Mouse (Mus musculus) urinary bladder, adult 2 months (tissue): ENCODE data around the gene Lrrc8c. TPM values are rescaled to one million over a fixed set of nuclear protein-coding genes. Genes with fewer than 3 reads are reported as not detected.
A peak's percentile ranks its signal among the peaks of the same experiment; 100 is the strongest.
"Not testable (repeated sequence)": the region's sequence is repeated elsewhere in the genome, so short reads cannot be mapped to it uniquely, and the experiment has no call there.

Experiments used
- DNase-seq: peaks from one replicate; pipeline ENCODE4 v3.0.0; 2022; ENCODE audit warnings: low spot score
- polyA plus RNA-seq: library from polyadenylated mRNA; depleted of rRNA; stranded (reverse); fragments of >200 nt; gene quantifications from 2 replicates; pipeline ENCODE4 v1.2.3, GENCODE M21; 2012; rRNA removed

Lrrc8c gene
- polyA plus RNA-seq, 1 experiment: 7.1 TPM

- not testable (repeated sequence) for DNase-seq
Observed at GRCm38 (mm10) chr5:105638266-105638665, 119.1 kb downstream of the Lrrc8c start.

DNA sequence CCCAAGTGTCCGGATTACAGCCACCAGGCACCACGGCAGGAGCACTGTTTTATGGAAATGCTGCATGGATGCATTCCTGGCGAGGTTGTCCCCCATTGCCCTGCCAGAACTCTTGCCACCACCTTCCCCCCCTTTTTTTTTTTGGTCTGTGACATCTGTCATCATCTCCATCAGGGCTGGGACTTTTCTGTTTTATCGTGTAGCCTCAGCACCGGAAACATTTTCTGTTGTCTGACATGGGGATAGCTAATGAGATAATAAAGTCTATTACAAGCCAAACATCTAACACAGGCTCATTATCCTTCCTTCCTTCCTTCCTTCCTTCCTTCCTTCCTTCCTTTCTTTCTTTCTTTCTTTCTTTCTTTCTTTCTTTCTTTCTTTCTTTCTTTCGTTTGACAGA is 119.7 kb downstream of the Lrrc8c start:
- no peak for DNase-seq

- no peak for DNase-seq
Observed at GRCm38 (mm10) chr5:105639363-105639762, 120.2 kb downstream of the Lrrc8c start.

GRCm38 (mm10) chr5:105642517-105642916 is 123.3 kb downstream of the Lrrc8c start:
- DNase-seq: no peak

DNA sequence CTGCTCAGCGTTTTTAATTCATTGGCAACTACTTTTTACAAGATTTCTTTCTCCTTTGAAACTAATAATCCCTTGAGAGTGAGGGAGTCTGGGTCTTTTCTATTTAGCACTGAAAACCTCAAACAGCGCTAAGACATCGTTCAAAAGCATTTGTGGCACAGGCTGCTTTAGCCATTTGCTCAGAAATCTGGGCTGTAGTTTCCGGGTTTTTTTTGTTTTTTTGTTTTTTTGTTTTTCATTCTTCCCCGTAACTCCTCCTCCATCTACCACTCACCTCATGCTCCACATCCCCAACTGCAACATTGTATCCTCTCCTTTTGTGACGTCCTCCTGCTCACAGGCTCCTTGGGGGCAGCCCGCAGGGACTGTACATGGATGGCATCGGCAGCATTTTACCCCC is 124.1 kb downstream of the Lrrc8c start:
- no peak for DNase-seq

GRCm38 (mm10) chr5:105644195-105644594 is 125.0 kb downstream of the Lrrc8c start:
- DNase-seq: no peak

GRCm38 (mm10) chr5:105647094-105647493 is 127.9 kb downstream of the Lrrc8c start:
- no peak for DNase-seq

DNA sequence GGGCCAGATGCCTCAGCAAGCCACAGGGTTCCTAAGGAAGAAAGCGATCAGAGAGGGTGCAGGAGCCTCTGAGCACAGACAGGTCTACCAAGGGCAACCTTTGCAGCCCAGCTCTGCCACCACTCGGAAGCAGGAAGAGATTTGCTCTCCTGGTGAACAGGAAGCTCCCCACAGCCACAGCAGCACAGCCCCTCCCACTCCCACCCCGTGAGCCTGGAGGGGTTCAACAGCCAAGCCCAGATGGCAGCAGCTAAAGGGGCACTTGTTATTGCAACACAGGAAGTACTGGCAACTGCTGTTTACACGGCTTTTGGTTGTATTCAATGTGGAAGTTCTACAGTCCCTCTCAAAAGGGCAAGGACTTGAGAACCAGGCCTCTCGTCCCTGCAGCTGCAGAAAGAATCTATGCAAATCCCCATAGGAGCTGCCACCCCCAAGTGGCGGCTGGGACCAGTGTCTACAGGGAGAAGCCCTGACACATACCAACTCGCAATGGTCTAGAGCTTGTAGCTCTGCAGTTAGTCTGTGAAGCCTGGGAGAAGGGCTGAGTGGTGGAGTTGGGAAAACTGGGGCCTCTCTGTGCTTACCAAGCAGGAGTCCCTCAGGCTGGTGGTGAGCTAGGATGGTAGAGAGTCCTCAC is 129.6 kb downstream of the Lrrc8c start:
- no peak for DNase-seq

GRCm38 (mm10) chr5:105649514-105650001 is 130.4 kb downstream of the Lrrc8c start:
- DNase-seq: no peak

- DNase-seq: no peak
Observed at GRCm38 (mm10) chr5:105650728-105651479, 131.7 kb downstream of the Lrrc8c start.

DNA sequence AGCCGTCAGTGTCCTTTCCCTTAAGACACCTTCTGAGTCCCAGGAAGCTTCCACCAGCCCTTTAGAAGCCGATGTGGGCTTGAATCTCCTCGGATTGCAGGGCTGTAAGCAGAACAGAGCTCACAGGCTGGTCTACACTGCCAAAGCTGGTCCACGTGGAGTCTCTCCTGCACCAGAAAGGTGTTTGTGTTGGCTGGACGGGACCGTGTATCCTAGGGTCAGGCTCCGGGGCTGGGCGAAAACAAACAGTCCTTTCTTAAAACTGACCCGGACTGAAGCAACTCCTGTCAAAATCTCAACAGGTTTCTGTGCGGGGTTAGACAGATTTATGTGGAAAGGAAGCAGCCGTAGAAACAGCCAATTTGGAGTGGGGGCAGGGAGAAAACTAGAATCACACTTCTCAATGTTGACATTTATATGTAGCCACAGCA is 132.4 kb downstream of the Lrrc8c start:
- DNase-seq: no peak

DNA sequence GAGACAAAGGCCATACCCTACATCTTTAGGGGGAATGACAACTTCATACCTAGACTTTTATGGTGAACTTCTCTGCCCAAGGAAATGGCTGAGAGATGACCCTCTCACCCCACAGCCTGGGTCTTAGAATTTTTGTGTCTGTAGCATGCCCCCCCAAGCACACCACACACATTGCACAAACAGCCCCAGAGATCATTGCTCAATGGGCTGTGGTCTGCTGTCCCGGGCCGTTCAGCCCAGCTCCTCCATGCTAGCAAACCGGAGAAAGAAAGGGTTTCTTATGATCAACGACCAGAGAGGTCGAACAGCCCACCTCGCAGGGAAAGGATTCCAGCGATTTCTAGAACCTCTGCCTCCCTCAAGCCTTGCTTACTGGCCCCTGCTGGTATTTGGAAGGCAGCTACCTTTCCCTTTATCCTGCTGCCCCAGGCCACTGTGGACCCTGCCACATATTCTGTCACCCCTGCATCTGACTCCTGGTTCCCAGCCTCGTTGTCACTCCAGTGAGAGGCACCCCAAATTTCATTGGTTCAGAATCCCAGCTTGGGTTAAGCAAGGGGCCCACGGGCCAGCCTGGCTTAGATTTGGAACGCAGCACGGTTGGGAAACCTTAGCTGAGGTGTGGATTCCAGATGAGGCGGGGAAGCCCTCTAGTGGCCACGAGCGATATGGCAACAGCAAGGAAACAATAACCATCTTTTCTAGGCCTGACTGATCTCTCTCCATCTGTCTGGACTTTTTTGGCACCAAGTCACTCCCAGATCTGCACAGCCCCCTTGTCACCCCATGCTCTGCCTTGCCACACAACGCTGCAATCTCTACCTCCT is 135.3 kb downstream of the Lrrc8c start:
- peak; percentile 58 for DNase-seq

DNA sequence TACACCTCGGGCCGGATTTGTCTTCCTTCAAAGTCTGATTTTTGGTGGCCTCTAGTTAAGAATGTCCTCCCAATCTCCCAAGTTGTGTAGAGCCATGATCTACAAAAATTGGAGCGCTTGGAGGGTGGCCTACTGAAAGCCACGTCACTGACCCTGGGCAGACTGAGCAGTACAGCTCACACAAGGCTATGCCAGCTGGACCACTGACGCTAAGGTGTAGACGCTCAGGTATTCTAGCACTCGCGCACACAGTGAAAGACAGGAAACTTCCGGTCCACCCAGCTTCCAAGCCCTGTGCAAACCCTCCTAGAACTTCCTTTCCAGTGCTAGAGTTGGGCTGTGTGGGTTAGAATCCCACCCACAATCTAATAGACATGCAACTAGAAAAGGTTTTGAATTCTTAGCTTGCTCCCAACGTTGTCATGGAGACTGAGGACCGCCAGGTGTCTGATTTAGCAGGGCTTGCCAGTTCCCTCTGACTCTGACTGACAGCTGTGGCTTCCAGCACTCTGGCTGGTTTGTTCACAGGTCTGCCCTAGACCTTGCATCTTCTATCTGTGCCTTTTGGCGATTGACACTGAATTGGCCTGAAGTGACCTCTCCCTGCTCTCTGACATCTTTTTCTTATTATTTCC is 136.0 kb downstream of the Lrrc8c start:
- no peak for DNase-seq

GRCm38 (mm10) chr5:105661894-105662293 is 142.7 kb downstream of the Lrrc8c start:
- DNase-seq: no peak

Other genes starting within 250 kb of the Lrrc8c start
- gene Gm43302, start 225.7 kb upstream of the Lrrc8c start, polyA plus RNA-seq: 0.95 and 2.3 TPM in 2 replicates
- 10.8 and 20.1 TPM in 2 replicates for gene Gbp6, start 225.7 kb upstream of the Lrrc8c start, polyA plus RNA-seq
- 2.8 and 3.1 TPM in 2 replicates for gene Lrrc8b, start 103.6 kb upstream of the Lrrc8c start, polyA plus RNA-seq
- gene Lrrc8d, start 180.6 kb downstream of the Lrrc8c start, polyA plus RNA-seq: 2.2 and 5.6 TPM in 2 replicates